Comparison of ENCODE assay signal across 22 mouse cellular contexts in the genomic region with DNA sequence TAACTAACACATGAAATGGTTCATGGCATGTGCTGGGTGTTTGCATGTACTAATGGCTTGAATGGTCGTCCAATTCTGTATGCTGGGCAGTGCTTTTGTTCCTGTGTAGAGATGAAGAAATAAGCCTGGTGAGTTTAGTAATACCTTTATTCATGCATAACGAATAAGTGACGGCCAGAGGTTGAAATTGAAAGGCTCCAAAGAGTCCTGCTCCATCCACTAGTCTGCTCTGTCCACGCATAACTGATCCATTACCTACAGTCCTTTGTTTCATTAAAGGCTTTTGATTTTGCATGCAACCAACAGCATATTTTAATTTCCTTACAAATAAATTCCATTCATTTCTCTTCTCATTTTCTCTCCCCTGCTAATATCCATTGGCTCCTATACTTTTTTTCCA. TPM values are rescaled to one million over a fixed set of nuclear protein-coding genes. Genes with fewer than 3 reads are reported as not detected.
DNase-seq lines count a peak whose midpoint lies in the region; ATAC-seq and TF ChIP-seq lines count a peak whose summit lies in the region.
"Had no signal": no experiment of that assay in that cellular context is flagged by ENCODE, and none has a peak within 500 bp of the region (broad histone marks: within the 10 kb centered on the region; RNA-seq: fewer than 3 reads in every experiment).

No protein-coding gene starts in this region.

- H3K27ac ChIP-seq in forebrain, embryonic 11.5 days (ENCODE audit: low read depth, low read length): no peak overlapping the region
- H3K27ac ChIP-seq in forebrain, embryonic 13.5 days: no peak overlapping the region
- H3K27ac ChIP-seq in forebrain, embryonic 15.5 days (replicated peaks): no peak overlapping the region
- H3K27ac ChIP-seq in forebrain, embryonic 12.5 days: no peak overlapping the region
- H3K27ac ChIP-seq: embryonic facial prominence, embryonic 10.5 days; embryonic facial prominence, embryonic 12.5 days had no signal

- H3K4me1 ChIP-seq in forebrain, embryonic 11.5 days (replicated peaks; ENCODE audit: control insufficient read depth, insufficient read depth, low read length): 0 out of 2 replicates have a peak, but pooled peaks cover 2% of the 10 kb centered on the region
- H3K4me1 ChIP-seq in forebrain, embryonic 13.5 days: peaks cover 24% of the 10 kb centered on the region
- H3K4me1 ChIP-seq in forebrain, embryonic 15.5 days: peaks cover 32% of the 10 kb centered on the region
- peaks cover 13% of the 10 kb centered on the region for H3K4me1 ChIP-seq in forebrain, embryonic 12.5 days
- H3K4me1 ChIP-seq: embryonic facial prominence, embryonic 10.5 days; embryonic facial prominence, embryonic 12.5 days had no signal

- H3K9me3 ChIP-seq in forebrain, embryonic 11.5 days (ENCODE audit: control insufficient read depth, low read length): no peaks in the 10 kb centered on the region
- no peaks in the 10 kb centered on the region; the same call in 1 of the 2 replicates for H3K9me3 ChIP-seq in forebrain, embryonic 13.5 days (replicated peaks)
- no peaks in the 10 kb centered on the region for H3K9me3 ChIP-seq in forebrain, embryonic 15.5 days
- H3K9me3 ChIP-seq in forebrain, embryonic 12.5 days: no peaks in the 10 kb centered on the region
- H3K9me3 ChIP-seq: embryonic facial prominence, embryonic 10.5 days; embryonic facial prominence, embryonic 12.5 days; G1E had no signal

- H3K27me3 ChIP-seq in forebrain, embryonic 11.5 days (ENCODE audit: control insufficient read depth, insufficient read depth, low read length): no peaks in the 10 kb centered on the region
- no peaks in the 10 kb centered on the region for H3K27me3 ChIP-seq in forebrain, embryonic 13.5 days
- H3K27me3 ChIP-seq in forebrain, embryonic 15.5 days: no peaks in the 10 kb centered on the region
- H3K27me3 ChIP-seq in forebrain, embryonic 12.5 days: no peaks in the 10 kb centered on the region
- H3K27me3 ChIP-seq: CH12.LX; embryonic facial prominence, embryonic 12.5 days had no signal

- 31% methylated on average over 4 of the region's 4 CpGs for WGBS in forebrain, embryonic 11.5 days
- 23% methylated on average over 4 of the region's 4 CpGs for WGBS in forebrain, embryonic 13.5 days
- 14% methylated on average over 4 of the region's 4 CpGs for WGBS in forebrain, embryonic 15.5 days
- WGBS in forebrain, embryonic 12.5 days: 31% methylated on average over 4 of the region's 4 CpGs

- TF ChIP-seq POLR2A in brain, embryonic 14.5 days (IDR thresholded peaks at IDR 0.05; ENCODE audit: borderline replicate concordance, extremely low read depth, insufficient read depth, insufficient read length, poor library complexity, severe bottlenecking): no peak

- no peak for TF ChIP-seq CTCF in brain, embryonic 14.5 days (IDR thresholded peaks at IDR 0.05; ENCODE audit: borderline replicate concordance, extremely low read depth, insufficient read depth, insufficient read length)

- H3K9ac ChIP-seq in forebrain, embryonic 11.5 days (ENCODE audit: low read length): no peak overlapping the region
- no peak overlapping the region for H3K9ac ChIP-seq in forebrain, embryonic 13.5 days
- H3K9ac ChIP-seq in forebrain, embryonic 15.5 days (replicated peaks): no peak overlapping the region
- H3K9ac ChIP-seq in forebrain, embryonic 12.5 days: no peak overlapping the region
- H3K9ac ChIP-seq: embryonic facial prominence, embryonic 12.5 days had no signal

- no peak overlapping the region for H3K4me3 ChIP-seq in forebrain, embryonic 11.5 days (ENCODE audit: low read depth, low read length)
- H3K4me3 ChIP-seq in forebrain, embryonic 13.5 days: no peak overlapping the region
- H3K4me3 ChIP-seq in forebrain, embryonic 15.5 days: no peak overlapping the region
- no peak overlapping the region for H3K4me3 ChIP-seq in forebrain, embryonic 12.5 days (replicated peaks)
- H3K4me3 ChIP-seq: embryonic facial prominence, embryonic 10.5 days; embryonic facial prominence, embryonic 12.5 days had no signal

- peak; percentile 53; the same call in 1 of the 2 replicates for ATAC-seq in forebrain, embryonic 11.5 days (replicated peaks; ENCODE audit: low FRiP score)
- ATAC-seq in forebrain, embryonic 13.5 days: no peak
- ATAC-seq in forebrain, embryonic 15.5 days (replicated peaks): peak; percentile 23; the same call in 1 of the 2 replicates
- no peak for ATAC-seq in forebrain, embryonic 12.5 days (ENCODE audit: low FRiP score)
- ATAC-seq: activated CD4-positive, CD25-positive, alpha-beta regulatory T cell, adult 4 months; CD4-positive, CD25-positive, alpha-beta regulatory T cell, adult 4 months had no signal

- no peaks in the 10 kb centered on the region for H3K36me3 ChIP-seq in forebrain, embryonic 11.5 days (ENCODE audit: control insufficient read depth, insufficient read depth, low read length)
- H3K36me3 ChIP-seq in forebrain, embryonic 13.5 days (ENCODE audit: poor library complexity, severe bottlenecking): no peaks in the 10 kb centered on the region
- no peaks in the 10 kb centered on the region for H3K36me3 ChIP-seq in forebrain, embryonic 15.5 days
- no peaks in the 10 kb centered on the region for H3K36me3 ChIP-seq in forebrain, embryonic 12.5 days (replicated peaks)
- H3K36me3 ChIP-seq: embryonic facial prominence, embryonic 10.5 days; embryonic facial prominence, embryonic 12.5 days; G1E had no signal

- no peak overlapping the region for H3K4me2 ChIP-seq in forebrain, embryonic 11.5 days (ENCODE audit: low read depth, low read length, severe bottlenecking)
- H3K4me2 ChIP-seq in forebrain, embryonic 13.5 days: no peak overlapping the region
- H3K4me2 ChIP-seq in forebrain, embryonic 15.5 days (replicated peaks): no peak overlapping the region
- H3K4me2 ChIP-seq in forebrain, embryonic 12.5 days: no peak overlapping the region
- H3K4me2 ChIP-seq: embryonic facial prominence, embryonic 12.5 days had no signal

- DNase-seq in forebrain, embryonic 11.5 days (ENCODE audit: low spot score): no peak
- DNase-seq in Muller cell, postnatal 12 days (ENCODE audit: inconsistent ontology term): peak; percentile 54
- DNase-seq in brain, embryonic 14.5 days (ENCODE audit: low read depth): peak; percentile 50
- no peak for DNase-seq in heart, postnatal 25 days (ENCODE audit: low spot score)
- DNase-seq: adrenal gland, adult 8-10 months; adrenal gland, postnatal 14 days; adrenal gland, postnatal 36 days; B cell, adult 2 months; cerebellum, adult 11 months; cerebellum, adult 18-20 months; cerebellum, adult 8-10 months; cerebellum, adult 9-11 months; cerebellum, postnatal 14 days had no signal

- intact Hi-C loops in heart, postnatal 25 days (cut with DNase I): no loop called here

RNA-seq across cellular contexts. Expression of a gene that starts 53.2 kb away (rescaled TPM):
- polyA plus RNA-seq in forebrain, embryonic 11.5 days (2014; fragmentation: Nextera tagmentation; extraction: Ambion mirVana): 59.2 and 61.5 TPM in 2 replicates
- polyA plus RNA-seq in forebrain, embryonic 13.5 days (2015; fragmentation: Nextera tagmentation; extraction: Ambion mirVana): 48.7 and 48.8 TPM in 2 replicates
- polyA plus RNA-seq in forebrain, embryonic 15.5 days (2015; fragmentation: Nextera tagmentation; extraction: Ambion mirVana): 41.3 and 44.0 TPM in 2 replicates
- 67.9 and 70.6 TPM in 2 replicates for polyA plus RNA-seq in forebrain, embryonic 12.5 days (2016; fragmentation: Nextera tagmentation; extraction: Ambion mirVana)
- 59.4 and 62.6 TPM in 2 replicates for polyA plus RNA-seq in brain, embryonic 14.5 days (2012; rRNA removed)
- 10 to 100 TPM; 23.4 to 32.5 TPM for total RNA-seq in heart, postnatal 25 days (2021)

Comparison
In these comparisons a context has a peak if more than half of its experiments do, and no peak if none do; other contexts are left out.
1. ATAC-seq: peak in forebrain, embryonic 11.5 days (single experiment) and forebrain, embryonic 15.5 days (single experiment); none in forebrain, embryonic 13.5 days (single experiment) and forebrain, embryonic 12.5 days (single experiment).
2. DNase-seq: peak in Muller cell, postnatal 12 days (single experiment) and brain, embryonic 14.5 days (single experiment); none in forebrain, embryonic 11.5 days (single experiment) and heart, postnatal 25 days (single experiment).